Mouse (Mus musculus): ENCODE results near the gene Top1. TPM values are rescaled to one million over a fixed set of nuclear protein-coding genes. Genes with fewer than 3 reads are reported as not detected.

The Top1 gene
- polyA plus RNA-seq, 1 experiment from 2014 or later, result 48.1 TPM

DNA sequence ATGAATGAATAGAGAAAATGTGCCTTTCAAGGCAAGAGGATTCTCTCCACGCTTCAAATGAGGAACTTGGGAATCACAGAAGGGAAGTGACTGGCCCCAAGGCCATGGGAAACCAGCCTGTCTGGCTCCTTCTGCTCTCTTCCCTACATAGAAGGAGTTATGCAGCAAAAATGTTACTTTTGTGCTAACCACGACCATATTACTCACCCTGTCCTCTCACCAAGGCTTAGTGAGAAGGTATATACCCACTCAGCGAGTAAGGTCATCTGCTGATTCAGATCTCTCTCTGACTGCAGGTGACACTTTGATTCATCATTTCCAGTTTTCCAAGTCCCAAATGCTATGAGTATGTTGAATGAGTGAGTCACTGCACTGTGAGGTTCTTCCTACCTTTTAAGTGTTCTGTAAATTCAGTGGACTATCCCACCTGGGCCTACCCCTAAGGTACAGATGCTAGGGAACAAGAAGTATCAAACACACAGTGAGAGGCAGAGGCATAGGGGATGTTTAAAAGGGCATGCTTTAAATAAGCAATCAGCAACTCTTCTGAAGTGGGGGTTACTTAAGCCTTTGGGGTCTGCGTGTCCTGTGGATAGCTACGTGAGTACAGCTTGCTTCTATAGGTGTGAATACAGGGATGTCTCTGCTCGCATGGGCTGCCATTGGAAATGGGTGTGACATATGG is 25.3 kb upstream of the Top1 start:
- no peaks in the 10 kb centered on the region for H3K27me3 ChIP-seq
- H3K4me1 ChIP-seq (replicated peaks), result peaks cover 32% of the 10 kb centered on the region
- H3K36me3 ChIP-seq, result no peaks in the 10 kb centered on the region
- peak; percentile 7; the same call in 1 of the 2 replicates for ATAC-seq (replicated peaks; ENCODE audit: insufficient number of reproducible peaks, insufficient read depth, low FRiP score, low read depth)
- H3K4me3 ChIP-seq, result no peak overlapping the region
- H3K9ac ChIP-seq, result no peak overlapping the region
- H3K27ac ChIP-seq, result peak overlapping the region; percentile 83
- H3K9me3 ChIP-seq (replicated peaks), result no peaks in the 10 kb centered on the region
- 71% methylated on average over 6 of the region's 6 CpGs for WGBS
- H3K4me2 ChIP-seq, result peak overlapping the region; percentile 45

DNA sequence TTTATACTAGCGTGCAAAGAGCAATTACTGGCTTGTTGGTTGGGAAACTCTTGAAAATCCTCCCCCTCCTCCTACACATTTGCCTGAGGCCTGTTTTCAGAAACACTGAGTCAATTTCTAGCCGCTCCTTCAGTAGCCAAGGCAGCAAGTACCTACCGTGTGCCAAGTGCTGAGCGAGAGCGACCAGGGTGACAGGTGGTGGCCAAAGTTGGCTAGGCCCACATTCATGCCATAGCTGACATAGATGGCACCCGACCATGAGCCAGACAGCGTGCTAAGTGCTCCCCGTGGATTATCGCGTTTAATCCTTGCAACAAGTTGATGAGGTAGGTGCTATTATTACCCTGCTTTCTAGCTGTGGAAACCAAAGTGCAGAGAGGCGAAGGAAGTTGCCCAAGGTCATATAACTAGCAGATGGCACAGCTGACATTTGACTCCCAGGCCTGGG is 24.7 kb upstream of the Top1 start:
- 0 out of 2 replicates have a peak, but pooled peaks have one; percentile 7 for ATAC-seq (replicated peaks; ENCODE audit: insufficient number of reproducible peaks, insufficient read depth, low FRiP score, low read depth)
- no peak overlapping the region for H3K9ac ChIP-seq
- H3K4me3 ChIP-seq, result no peak overlapping the region
- H3K9me3 ChIP-seq (replicated peaks), result no peaks in the 10 kb centered on the region
- no peaks in the 10 kb centered on the region for H3K36me3 ChIP-seq
- peaks cover 32% of the 10 kb centered on the region for H3K4me1 ChIP-seq (replicated peaks)
- peak overlapping the region; percentile 83 for H3K27ac ChIP-seq
- H3K27me3 ChIP-seq, result no peaks in the 10 kb centered on the region
- no peak overlapping the region for H3K4me2 ChIP-seq
- 58% methylated on average over 11 of the region's 11 CpGs for WGBS

DNA sequence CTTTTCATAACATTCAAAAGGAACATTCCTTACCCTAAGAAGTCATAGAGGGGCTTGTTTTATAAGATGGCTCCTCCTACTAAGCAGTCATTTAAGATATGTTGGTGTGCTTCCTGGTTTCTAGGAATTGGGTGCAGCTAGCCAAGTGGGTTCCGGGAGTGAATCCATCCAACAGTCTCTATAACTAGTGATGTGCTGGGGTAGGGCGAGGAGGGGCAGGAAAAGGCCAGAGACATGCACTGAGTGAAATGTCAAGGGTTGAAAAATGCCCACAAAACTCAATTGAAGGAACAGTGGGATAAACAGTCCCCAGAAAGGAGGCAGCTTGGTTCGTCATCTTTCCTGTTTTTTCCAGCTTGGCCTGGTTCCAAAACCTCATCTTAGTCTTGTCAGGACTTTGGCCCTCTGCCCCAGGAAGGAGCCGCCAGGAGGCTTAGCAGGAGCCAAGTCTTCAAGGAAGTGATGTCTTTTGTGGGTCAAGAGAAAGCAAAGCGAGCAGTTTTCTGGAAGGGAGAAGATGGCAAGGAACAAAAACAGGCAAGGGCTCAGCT is 24.0 kb upstream of the Top1 start:
- Histone ChIP-seq H3K36me3 (no peaks in the 10 kb centered on the region), H3K27me3 (no peaks in the 10 kb centered on the region), H3K27ac (peak overlapping the region; percentile 83), H3K9me3 (replicated peaks) (no peaks in the 10 kb centered on the region), H3K9ac (no peak overlapping the region), H3K4me2 (peak overlapping the region; percentile 17), H3K4me1 (replicated peaks) (peaks cover 32% of the 10 kb centered on the region), H3K4me3 (no peak overlapping the region)
- 40% methylated on average over 5 of the region's 5 CpGs for WGBS
- ATAC-seq (replicated peaks; ENCODE audit: insufficient number of reproducible peaks, insufficient read depth, low FRiP score, low read depth), result peak; percentile 52

DNA sequence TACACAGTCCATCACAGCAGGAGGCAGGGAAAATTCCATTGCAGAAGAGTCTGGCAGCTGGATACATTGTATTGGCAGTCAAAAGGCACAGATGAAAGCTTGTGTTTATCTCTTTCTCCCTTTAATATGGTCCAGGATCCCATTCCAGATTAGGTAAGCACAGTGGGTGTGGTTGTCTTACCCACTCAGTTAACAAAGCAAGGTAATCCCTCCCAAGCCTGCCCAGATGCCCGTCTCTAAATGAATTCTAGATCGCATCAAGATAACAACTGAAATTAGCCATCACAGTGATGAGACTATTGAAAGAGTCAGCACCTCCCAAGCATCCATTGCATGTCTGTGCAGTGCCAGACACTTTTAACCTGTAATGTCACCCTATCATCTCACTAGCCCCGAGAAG is 23.0 kb upstream of the Top1 start:
- peaks cover 32% of the 10 kb centered on the region for H3K4me1 ChIP-seq (replicated peaks)
- WGBS, result 85% methylated on average over 3 of the region's 3 CpGs

DNA sequence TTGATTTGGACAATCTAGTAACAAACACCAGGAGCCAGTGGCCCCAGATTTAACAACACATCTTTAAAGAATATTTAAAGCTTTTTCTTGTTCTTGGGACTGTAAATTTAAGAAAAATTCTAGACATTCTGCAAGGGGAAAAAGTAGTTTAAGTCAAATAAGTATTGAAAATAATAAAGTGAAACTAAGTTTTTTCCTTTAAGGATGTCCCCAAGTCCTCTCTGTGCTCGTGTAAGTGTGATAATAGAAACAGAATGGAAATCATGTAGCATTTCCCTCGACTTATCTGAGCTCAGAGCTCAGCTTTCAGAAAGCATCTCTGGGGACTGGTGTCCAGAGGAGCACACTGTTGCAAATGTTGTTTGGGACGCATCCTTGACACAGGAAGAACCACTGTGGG is 21.9 kb upstream of the Top1 start:
- peaks cover 32% of the 10 kb centered on the region for H3K4me1 ChIP-seq (replicated peaks)

More for the DNA sequence above, 23.0 kb upstream of the Top1 start:
- no peak for ATAC-seq (replicated peaks; ENCODE audit: insufficient number of reproducible peaks, insufficient read depth, low FRiP score, low read depth)
- Histone ChIP-seq H3K9me3 (replicated peaks) (no peaks in the 10 kb centered on the region), H3K27ac (peak overlapping the region; percentile 83), H3K36me3 (no peaks in the 10 kb centered on the region), H3K27me3 (no peaks in the 10 kb centered on the region), H3K9ac (no peak overlapping the region), H3K4me3 (no peak overlapping the region), H3K4me2 (no peak overlapping the region)

GRCm38 (mm10) chr2:160627207-160628025 is 18.3 kb upstream of the Top1 start:
- ATAC-seq (replicated peaks; ENCODE audit: insufficient number of reproducible peaks, insufficient read depth, low FRiP score, low read depth), result no peak
- H3K9me3 ChIP-seq (replicated peaks), result no peaks in the 10 kb centered on the region
- H3K27ac ChIP-seq, result no peak overlapping the region
- no peaks in the 10 kb centered on the region for H3K27me3 ChIP-seq
- H3K4me3 ChIP-seq, result no peak overlapping the region
- WGBS, result 80% methylated on average over 11 of the region's 11 CpGs
- H3K4me1 ChIP-seq (replicated peaks), result 0 out of 2 replicates have a peak, but pooled peaks cover 2% of the 10 kb centered on the region
- no peak overlapping the region for H3K4me2 ChIP-seq
- no peak overlapping the region for H3K9ac ChIP-seq
- no peaks in the 10 kb centered on the region for H3K36me3 ChIP-seq

More for the DNA sequence above, 21.9 kb upstream of the Top1 start:
- Histone ChIP-seq H3K27me3 (no peaks in the 10 kb centered on the region), H3K27ac (no peak overlapping the region), H3K4me3 (no peak overlapping the region), H3K36me3 (no peaks in the 10 kb centered on the region), H3K4me2 (no peak overlapping the region), H3K9me3 (replicated peaks) (no peaks in the 10 kb centered on the region), H3K9ac (no peak overlapping the region)
- no peak for ATAC-seq (replicated peaks; ENCODE audit: insufficient number of reproducible peaks, insufficient read depth, low FRiP score, low read depth)
- 35% methylated on average over 3 of the region's 3 CpGs for WGBS

DNA sequence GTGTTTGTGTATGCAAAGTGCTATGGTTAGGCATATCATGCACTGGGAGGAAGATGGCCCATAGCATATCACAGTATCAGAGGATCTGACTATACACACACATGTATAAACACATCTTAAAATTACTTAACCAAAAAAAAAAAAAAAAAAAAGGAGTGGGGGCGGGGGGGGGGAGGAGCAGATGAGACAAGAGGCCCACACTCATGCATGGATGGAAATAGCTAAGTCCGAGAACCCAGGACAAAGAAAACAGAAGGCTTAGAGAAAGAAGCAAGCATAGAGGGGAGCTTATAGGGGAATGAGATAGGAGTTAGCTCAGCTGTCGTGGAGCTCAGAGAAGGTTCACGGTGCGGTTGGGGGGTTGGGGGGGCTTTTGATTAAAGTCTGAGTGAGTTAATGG is 17.6 kb upstream of the Top1 start:
- 73% methylated on average over 5 of the region's 5 CpGs for whole genome bisulfite sequencing
- Histone ChIP-seq H3K27me3 (no peaks in the 10 kb centered on the region), H3K4me2 (no peak overlapping the region), H3K9me3 (replicated peaks) (no peaks in the 10 kb centered on the region), H3K4me3 (no peak overlapping the region), H3K4me1 (replicated peaks) (0 out of 2 replicates have a peak, but pooled peaks cover 2% of the 10 kb centered on the region), H3K27ac (no peak overlapping the region), H3K36me3 (no peaks in the 10 kb centered on the region), H3K9ac (no peak overlapping the region)
- ATAC-seq (replicated peaks; ENCODE audit: insufficient number of reproducible peaks, insufficient read depth, low FRiP score, low read depth), result no peak

- Histone ChIP-seq H3K27me3 (no peaks in the 10 kb centered on the region), H3K9ac (no peak overlapping the region), H3K4me3 (no peak overlapping the region), H3K4me1 (replicated peaks) (0 out of 2 replicates have a peak, but pooled peaks cover under 1% of the 10 kb centered on the region), H3K36me3 (no peaks in the 10 kb centered on the region), H3K27ac (no peak overlapping the region), H3K9me3 (replicated peaks) (no peaks in the 10 kb centered on the region), H3K4me2 (no peak overlapping the region)
- whole genome bisulfite sequencing, result 80% methylated on average over 12 of the region's 12 CpGs
- no peak for ATAC-seq (replicated peaks; ENCODE audit: insufficient number of reproducible peaks, insufficient read depth, low FRiP score, low read depth)
Measured at GRCm38 (mm10) chr2:160628666-160629527, 16.8 kb upstream of the Top1 start.

- 88% methylated on average over 8 of the region's 8 CpGs for WGBS
Measured at GRCm38 (mm10) chr2:160629528-160629830, 16.2 kb upstream of the Top1 start.

DNA sequence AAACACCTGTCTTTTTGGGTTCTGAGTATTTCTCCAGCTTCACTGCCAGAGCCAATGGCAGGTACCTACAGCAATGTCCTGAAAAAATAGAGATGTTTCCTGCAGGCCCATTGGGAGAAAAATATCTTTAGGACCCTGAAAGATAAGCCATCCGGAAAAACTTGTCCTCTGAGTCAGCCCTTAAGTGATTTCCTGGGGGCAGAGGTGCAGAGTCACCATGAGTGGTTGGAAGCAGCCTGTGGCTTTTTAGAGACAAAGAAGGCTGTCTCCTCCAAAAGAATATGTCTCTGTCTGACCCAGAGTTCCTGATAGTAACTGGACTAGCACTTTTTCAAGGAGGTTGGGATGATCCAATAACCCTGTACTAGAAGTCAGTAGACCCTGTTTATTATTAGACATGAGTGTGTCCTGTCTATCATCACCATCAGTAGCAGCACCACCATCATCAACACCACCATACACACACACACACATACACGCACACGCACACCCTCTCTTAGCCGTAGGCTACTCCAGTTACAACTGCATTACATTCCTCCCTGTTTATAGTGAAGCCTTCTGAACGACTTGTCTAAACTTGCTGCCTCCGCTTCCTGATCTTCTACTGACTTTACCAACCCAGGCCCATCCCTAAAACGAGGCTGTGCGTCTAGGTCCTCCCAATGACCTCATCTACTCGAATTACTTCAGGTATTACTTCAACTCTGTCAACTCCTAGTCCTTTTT is 14.7 kb upstream of the Top1 start:
- WGBS, result 73% methylated on average over 9 of the region's 9 CpGs
- no peak overlapping the region for H3K4me2 ChIP-seq
- no peak for ATAC-seq (replicated peaks; ENCODE audit: insufficient number of reproducible peaks, insufficient read depth, low FRiP score, low read depth)

More at GRCm38 (mm10) chr2:160629528-160629830, 16.2 kb upstream of the Top1 start:
- Histone ChIP-seq H3K36me3 (no peaks in the 10 kb centered on the region), H3K9ac (no peak overlapping the region), H3K4me2 (no peak overlapping the region), H3K4me1 (replicated peaks) (no peaks in the 10 kb centered on the region), H3K27me3 (no peaks in the 10 kb centered on the region), H3K4me3 (no peak overlapping the region), H3K27ac (no peak overlapping the region), H3K9me3 (replicated peaks) (no peaks in the 10 kb centered on the region)
- ATAC-seq (replicated peaks; ENCODE audit: insufficient number of reproducible peaks, insufficient read depth, low FRiP score, low read depth), result no peak

More for the DNA sequence above, 14.7 kb upstream of the Top1 start:
- H3K27me3 ChIP-seq, result no peaks in the 10 kb centered on the region
- H3K9me3 ChIP-seq (replicated peaks), result no peaks in the 10 kb centered on the region
- no peaks in the 10 kb centered on the region for H3K36me3 ChIP-seq
- H3K4me3 ChIP-seq, result no peak overlapping the region
- H3K9ac ChIP-seq, result no peak overlapping the region
- no peak overlapping the region for H3K27ac ChIP-seq
- no peaks in the 10 kb centered on the region for H3K4me1 ChIP-seq (replicated peaks)

All from heart, embryonic 15.5 days (tissue).